Mouse (Mus musculus) liver, adult 2 months (tissue): ENCODE results near the gene Rac3. TPM values are rescaled to one million over a fixed set of nuclear protein-coding genes. Genes with fewer than 3 reads are reported as not detected.

Experiments used
- DNase-seq: peaks from one replicate; pipeline ENCODE4 v3.0.0-alpha.2; 2011; ENCODE audit warnings: low read depth, low spot score; ENCODE audit errors: extremely low read depth
- H3K27ac ChIP-seq: fragments of 200-500 bp; replicated peaks from 2 replicates; pipeline ENCODE4 v1.5.1; 2012; ENCODE audit warnings: low read depth, mild to moderate bottlenecking, control low read depth, inconsistent platforms, low read length; ENCODE audit not compliant: insufficient read depth
- H3K27me3 ChIP-seq: fragments of 200-500 bp; 2 replicates; pipeline ENCODE4 v1.6.1; 2012; ENCODE audit warnings: mild to moderate bottlenecking, moderate library complexity, low read length, inconsistent platforms; ENCODE audit not compliant: control insufficient read depth, insufficient read depth
- H3K36me3 ChIP-seq: fragments of 200-500 bp; 2 replicates; pipeline ENCODE4 v1.6.1; 2012; ENCODE audit warnings: low read length, inconsistent platforms; ENCODE audit not compliant: control insufficient read depth, insufficient read depth
- H3K4me1 ChIP-seq: fragments of 200-500 bp; 2 replicates; pipeline ENCODE4 v1.6.1; 2011; ENCODE audit warnings: low read length; ENCODE audit not compliant: control insufficient read depth, insufficient read depth
- H3K4me3 ChIP-seq: fragments of 200-500 bp; 2 replicates; pipeline ENCODE4 v1.5.1; 2011; ENCODE audit warnings: low read depth, mild to moderate bottlenecking, control low read depth, low read length, moderate library complexity; ENCODE audit not compliant: insufficient read depth
- H3K79me2 ChIP-seq: fragments of 200-500 bp; 2 replicates; pipeline ENCODE4 v1.6.1; 2012; ENCODE audit warnings: inconsistent platforms, mild to moderate bottlenecking, low read length, moderate library complexity; ENCODE audit not compliant: control insufficient read depth, insufficient read depth
- H3K9ac ChIP-seq: fragments of 200-500 bp; 2 replicates; pipeline ENCODE4 v1.6.1; 2012; ENCODE audit warnings: low read depth, mild to moderate bottlenecking, control low read depth, inconsistent platforms, low read length
- CTCF ChIP-seq: fragments of 200-500 bp; IDR thresholded peaks from 2 replicates; pipeline ENCODE4 v1.5.1; 2011; ENCODE audit warnings: low read depth, low read length, control low read depth
- POLR2A ChIP-seq: fragments of 200-500 bp; IDR thresholded peaks from 2 replicates; pipeline ENCODE4 v1.6.1; 2011; ENCODE audit warnings: low read length, control low read depth; ENCODE audit not compliant: insufficient read depth; ENCODE audit errors: extremely low read depth
- WGBS: fragments of 180-500 bp; shearing (Covaris S2); methylation state at CpG from one replicate; pipeline ENCODE4 v1.1.7; 2018; 5-methylcytosine and 5-hydroxymethylcytosine counted together
- polyA plus RNA-seq: library from polyadenylated mRNA; depleted of rRNA; stranded (reverse); fragments of >200 nt; gene quantifications from 2 replicates; pipeline ENCODE4 v1.2.3, GENCODE M21; 2012
- total RNA-seq: library from RNA; depleted of rRNA; stranded (reverse); fragments of >200 nt; gene quantifications from 2 replicates; pipeline ENCODE4 v1.2.3, GENCODE M21; 2014

Gene Rac3
- total and polyA plus RNA-seq, 2 experiments, result 0.55 to 1.1 TPM

GRCm38 (mm10) chr11:120709551-120709950 lies 11.7 kb upstream of the Rac3 start:
- Histone ChIP-seq H3K27ac (no peak overlapping the region), H3K79me2 (no peaks in the 10 kb centered on the region), H3K4me1 (peaks cover 7% of the 10 kb centered on the region), H3K27me3 (no peaks in the 10 kb centered on the region), H3K9ac (no peak overlapping the region), H3K4me3 (no peak overlapping the region), H3K36me3 (no peaks in the 10 kb centered on the region)
- 53% methylated on average over 2 of the region's 2 CpGs for WGBS
- TF ChIP-seq POLR2A (no peak), CTCF (no peak)
- peak; percentile 51 for DNase-seq

GRCm38 (mm10) chr11:120710672-120711071 lies 10.6 kb upstream of the Rac3 start:
- H3K79me2 ChIP-seq, result no peaks in the 10 kb centered on the region
- no peaks in the 10 kb centered on the region for H3K36me3 ChIP-seq
- no peak overlapping the region for H3K27ac ChIP-seq
- TF ChIP-seq POLR2A, result no peak
- no peak for TF ChIP-seq CTCF
- no peaks in the 10 kb centered on the region for H3K27me3 ChIP-seq
- no peak overlapping the region for H3K9ac ChIP-seq
- H3K4me3 ChIP-seq, result no peak overlapping the region
- no peak for DNase-seq
- peaks cover 9% of the 10 kb centered on the region for H3K4me1 ChIP-seq
- 90% methylated on average over 5 of the region's 5 CpGs for WGBS

GRCm38 (mm10) chr11:120711980-120712604 lies 9.2 kb upstream of the Rac3 start:
- no peaks in the 10 kb centered on the region for H3K27me3 ChIP-seq
- H3K27ac ChIP-seq, result no peak overlapping the region
- no peaks in the 10 kb centered on the region for H3K79me2 ChIP-seq
- H3K9ac ChIP-seq, result no peak overlapping the region
- H3K4me3 ChIP-seq, result no peak overlapping the region
- TF ChIP-seq POLR2A, result no peak
- no peak for TF ChIP-seq CTCF
- H3K4me1 ChIP-seq, result peaks cover 9% of the 10 kb centered on the region
- no peaks in the 10 kb centered on the region for H3K36me3 ChIP-seq
- WGBS, result 74% methylated on average over 8 of the region's 8 CpGs
- DNase-seq, result no peak

GRCm38 (mm10) chr11:120712771-120713568 lies 8.3 kb upstream of the Rac3 start:
- peak; percentile 62 for DNase-seq
- H3K4me1 ChIP-seq, result peaks cover 9% of the 10 kb centered on the region
- H3K36me3 ChIP-seq, result no peaks in the 10 kb centered on the region
- H3K27ac ChIP-seq, result peak overlapping the region; percentile 32
- H3K27me3 ChIP-seq, result no peaks in the 10 kb centered on the region
- H3K4me3 ChIP-seq, result peak overlapping the region; percentile 61
- under 1% methylated on average over 38 of the region's 38 CpGs for WGBS
- H3K9ac ChIP-seq, result peak overlapping the region; percentile 68
- TF ChIP-seq CTCF (peak; percentile 75), POLR2A (no peak)
- no peaks in the 10 kb centered on the region for H3K79me2 ChIP-seq

GRCm38 (mm10) chr11:120713580-120714518 lies 7.4 kb upstream of the Rac3 start, which contains the start of the genes Cenpx and Lrrc45:
Gene Cenpx, minus strand, starts transcription at chr11:120713738.
Gene Lrrc45, plus strand, starts transcription at chr11:120713925.
- no peaks in the 10 kb centered on the region for H3K27me3 ChIP-seq
- H3K79me2 ChIP-seq, result no peaks in the 10 kb centered on the region
- H3K36me3 ChIP-seq, result no peaks in the 10 kb centered on the region
- H3K9ac ChIP-seq, result peak within 1 kb of the TSS; percentile 68
- H3K4me3 ChIP-seq, result peak within 1 kb of the TSS; percentile 61
- DNase-seq, result peak; percentile 98
- peaks cover 9% of the 10 kb centered on the region for H3K4me1 ChIP-seq
- TF ChIP-seq CTCF (no peak), POLR2A (peak; percentile 80)
- peak within 1 kb of the TSS; percentile 32 for H3K27ac ChIP-seq
- WGBS, result 6% methylated on average over 53 of the region's 53 CpGs
